Mouse (Mus musculus) urinary bladder, adult 2 months (tissue): ENCODE measurements around the gene Tfcp2. TPM values are rescaled to one million over a fixed set of nuclear protein-coding genes. Genes with fewer than 3 reads are reported as not detected.

Experiments
- polyA plus RNA-seq: library from polyadenylated mRNA; depleted of rRNA; stranded (reverse); fragments of >200 nt; gene quantifications from 2 replicates; pipeline ENCODE4 v1.2.3, GENCODE M21; 2012; rRNA removed

Gene Tfcp2
- polyA plus RNA-seq, 1 experiment: 14.4 TPM

Other genes with a start within 250 kb of the Tfcp2 start
- gene Mettl7a1, start 247.9 kb downstream of the Tfcp2 start, polyA plus RNA-seq: 101 and 106 TPM in 2 replicates
- gene Mettl7a3, start 217.1 kb downstream of the Tfcp2 start, polyA plus RNA-seq: 0.12 and 0.15 TPM in 2 replicates
- gene Methig1, start 198.9 kb downstream of the Tfcp2 start, polyA plus RNA-seq: not detected in 2 replicates
- 0.04 TPM in 1 of 2 replicates, not detected in the other for gene Mettl7a2, start 198.8 kb downstream of the Tfcp2 start, polyA plus RNA-seq
- gene Higd1c, start 187.5 kb downstream of the Tfcp2 start, polyA plus RNA-seq: not detected in 2 replicates
- not detected in 2 replicates for gene Gm5475, start 129.9 kb downstream of the Tfcp2 start, polyA plus RNA-seq
- 19.3 and 21.5 TPM in 2 replicates for gene Slc11a2, start 126.9 kb downstream of the Tfcp2 start, polyA plus RNA-seq
- 46.8 and 50.4 TPM in 2 replicates for gene Letmd1, start 83.0 kb downstream of the Tfcp2 start, polyA plus RNA-seq
- 3.2 and 3.8 TPM in 2 replicates for gene Csrnp2, start 56.5 kb downstream of the Tfcp2 start, polyA plus RNA-seq
- 14.4 and 23.0 TPM in 2 replicates for gene Pou6f1, start 48.0 kb upstream of the Tfcp2 start, polyA plus RNA-seq
- 255 and 281 TPM in 2 replicates for gene Dazap2, start 63.3 kb upstream of the Tfcp2 start, polyA plus RNA-seq
- 65.7 and 67.6 TPM in 2 replicates for gene Smagp, start 84.9 kb upstream of the Tfcp2 start, polyA plus RNA-seq
- 6.5 and 6.6 TPM in 2 replicates for gene Bin2, start 117.5 kb upstream of the Tfcp2 start, polyA plus RNA-seq
- 97.3 and 135 TPM in 2 replicates for gene Cela1, start 135.9 kb upstream of the Tfcp2 start, polyA plus RNA-seq
- 14.7 and 20.5 TPM in 2 replicates for gene Galnt6, start 177.4 kb upstream of the Tfcp2 start, polyA plus RNA-seq
- gene Slc4a8, start 209.7 kb upstream of the Tfcp2 start, polyA plus RNA-seq: 5.5 and 5.6 TPM in 2 replicates